Mouse (Mus musculus) urinary bladder, postnatal 14 days (tissue): Measurements from ENCODE around the gene Mthfd1l.

ENCODE experiments used
- DNase-seq: peaks from one replicate; pipeline ENCODE4 v3.0.0; 2021; ENCODE audit warnings: low spot score

The Mthfd1l gene

DNA sequence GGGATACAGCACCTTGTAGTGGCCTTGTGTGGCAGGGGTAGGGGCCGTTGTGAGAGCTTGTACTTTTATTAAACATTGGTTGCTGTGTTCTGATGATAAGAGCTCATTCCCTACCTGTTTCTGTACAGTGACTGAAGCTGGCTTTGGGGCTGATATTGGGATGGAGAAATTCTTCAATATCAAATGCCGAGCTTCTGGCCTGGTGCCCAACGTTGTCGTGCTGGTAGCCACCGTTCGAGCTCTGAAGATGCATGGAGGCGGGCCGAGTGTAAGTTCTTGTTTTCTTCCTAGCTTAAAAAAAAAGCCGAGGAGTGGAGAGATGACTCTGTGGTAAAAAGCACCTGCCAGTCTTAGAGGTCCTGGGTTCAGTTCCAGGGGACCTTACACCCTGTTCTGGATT lies 110.7 kb downstream of the Mthfd1l start:
- no peak for DNase-seq

DNA sequence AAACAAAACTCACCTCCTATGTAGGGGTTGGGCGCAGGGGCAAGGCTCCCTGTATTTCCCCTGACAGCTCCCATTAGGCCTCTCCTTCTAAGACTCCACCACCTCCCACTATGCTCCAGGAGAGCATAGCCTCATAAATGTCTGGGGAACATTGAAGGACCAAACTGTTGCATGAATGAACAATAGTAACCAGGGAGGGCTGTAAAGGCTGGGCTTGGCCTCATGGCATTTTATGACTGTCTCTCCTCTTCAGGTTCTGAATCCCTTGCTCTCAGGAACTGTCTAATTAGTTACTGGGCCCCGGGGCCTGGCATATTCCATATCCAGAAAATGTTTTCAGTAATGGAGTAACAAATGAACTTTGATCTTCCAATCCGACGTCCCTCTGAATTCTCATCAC lies 112.0 kb downstream of the Mthfd1l start:
- DNase-seq, result no peak

DNA sequence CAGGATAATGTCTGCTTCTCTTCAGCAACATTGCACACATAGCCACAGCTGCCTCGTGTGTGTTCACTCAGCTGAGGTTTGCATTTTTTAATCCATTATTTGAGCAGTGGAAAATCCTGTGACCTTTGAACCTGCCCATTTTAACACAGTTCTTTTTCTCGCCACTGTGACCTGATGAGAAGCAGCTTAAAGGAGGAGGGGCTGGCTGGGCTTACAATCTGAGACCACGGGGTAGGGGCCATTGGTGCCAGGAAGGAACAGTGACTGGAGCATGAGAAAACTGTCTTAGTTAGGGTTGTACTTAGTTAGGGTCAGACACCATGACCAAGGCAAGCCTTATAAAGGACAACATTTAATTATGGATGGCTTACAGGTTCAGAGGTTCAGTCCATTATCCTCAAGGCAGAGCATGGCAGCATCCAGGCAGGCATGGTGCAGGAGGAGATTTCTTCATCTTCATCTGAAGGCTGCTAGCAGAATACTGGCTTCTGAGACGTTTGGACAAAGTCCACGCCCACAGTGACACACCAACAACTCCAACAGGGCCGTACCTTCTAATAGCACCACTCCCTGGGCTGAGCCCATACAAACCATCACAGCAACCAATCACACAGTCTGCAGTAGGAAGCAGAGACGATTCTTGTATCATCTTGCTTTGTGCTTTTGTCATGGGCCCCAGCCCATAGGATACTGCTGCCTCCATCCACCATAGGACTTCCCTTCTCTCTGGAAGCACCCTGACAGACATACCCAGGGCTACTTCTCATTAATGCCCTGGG lies 112.6 kb downstream of the Mthfd1l start:
- no peak for DNase-seq

DNA sequence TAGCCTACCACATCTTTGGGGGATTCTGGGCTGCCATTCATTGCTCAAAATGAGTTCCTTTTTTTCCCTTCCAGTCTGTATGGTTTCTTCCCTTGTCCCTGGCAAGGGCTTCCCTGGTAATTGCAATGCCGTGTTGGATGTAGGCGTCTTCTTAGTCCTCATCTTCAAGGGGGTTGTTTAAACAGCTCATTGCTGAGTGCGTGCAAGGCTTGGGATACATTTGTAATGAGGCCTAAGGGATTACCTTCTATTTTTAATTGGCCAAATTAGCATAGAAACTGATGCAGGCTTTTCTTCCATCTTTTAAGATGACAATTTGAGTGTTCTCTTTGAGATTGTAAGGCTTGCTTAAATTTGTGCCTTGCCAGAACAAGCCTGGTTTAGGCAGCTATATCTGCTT lies 114.6 kb downstream of the Mthfd1l start:
- no peak for DNase-seq

DNA sequence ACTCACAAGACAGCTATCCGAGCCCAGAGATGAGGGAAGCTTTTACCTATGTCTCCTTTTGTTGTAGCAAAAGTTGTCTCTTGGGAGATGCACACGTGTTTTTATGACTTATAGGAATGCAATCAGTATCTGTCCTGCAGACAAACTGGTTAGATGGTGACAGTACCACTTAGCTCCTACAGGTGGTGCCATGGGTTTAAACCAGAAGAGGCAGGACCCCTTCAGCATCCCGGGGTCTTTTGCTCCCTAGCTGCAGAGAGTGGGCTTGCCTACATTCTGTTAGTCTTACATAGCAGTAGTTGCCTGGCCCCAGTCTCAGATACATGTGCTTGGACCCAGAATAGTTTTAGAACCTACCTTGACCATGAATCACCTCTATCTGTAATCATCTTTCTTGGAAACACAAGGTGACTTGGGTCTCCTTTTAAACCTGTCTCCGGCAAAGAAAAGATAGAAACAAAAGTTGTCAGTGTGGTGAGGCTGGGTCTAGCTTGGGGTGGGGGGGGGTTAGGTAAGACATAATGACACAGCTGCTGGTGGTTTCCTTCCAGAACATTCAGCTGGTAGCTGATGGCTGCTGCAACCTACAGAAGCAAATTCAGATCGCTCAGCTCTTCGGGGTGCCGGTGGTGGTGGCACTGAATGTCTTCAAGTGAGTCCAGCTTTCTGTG lies 116.0 kb downstream of the Mthfd1l start:
- no peak for DNase-seq

DNA sequence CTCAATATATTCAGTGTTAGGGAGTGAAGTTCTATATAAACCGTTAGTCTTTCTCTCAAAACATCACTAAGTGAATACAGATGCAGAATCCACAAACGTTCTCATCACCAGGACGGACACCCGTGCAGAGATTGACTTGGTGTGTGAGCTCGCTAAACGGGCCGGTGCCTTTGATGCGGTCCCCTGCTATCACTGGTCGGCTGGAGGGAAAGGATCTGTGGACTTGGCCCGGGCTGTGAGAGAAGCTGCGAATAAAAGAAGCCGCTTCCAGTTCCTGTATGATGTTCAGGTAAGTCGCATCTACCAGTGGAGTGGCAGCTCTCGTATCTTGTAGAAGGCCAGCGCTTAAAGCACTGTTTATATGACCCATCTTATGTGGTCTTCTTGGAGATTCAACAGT lies 117.0 kb downstream of the Mthfd1l start:
- no peak for DNase-seq

DNA sequence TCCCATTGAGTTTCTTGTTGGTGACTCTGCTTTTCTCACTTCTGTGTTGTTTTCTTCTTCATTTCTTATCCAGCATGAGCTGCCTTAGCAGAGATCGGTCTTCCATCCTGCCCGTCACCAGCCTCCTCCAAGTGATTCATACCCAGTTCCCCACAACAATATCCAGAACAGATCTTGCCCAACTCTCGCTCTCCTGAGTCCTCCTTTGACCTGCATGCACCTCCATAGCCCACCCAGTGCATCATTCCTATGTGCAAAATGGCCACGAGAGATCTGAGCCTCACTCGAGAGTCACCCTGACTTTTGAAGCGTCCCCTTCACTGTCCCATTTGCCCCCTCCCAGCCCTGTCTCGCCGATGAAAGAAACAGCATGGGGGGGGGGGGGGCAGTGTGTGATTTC lies 120.1 kb downstream of the Mthfd1l start:
- no peak for DNase-seq

DNA sequence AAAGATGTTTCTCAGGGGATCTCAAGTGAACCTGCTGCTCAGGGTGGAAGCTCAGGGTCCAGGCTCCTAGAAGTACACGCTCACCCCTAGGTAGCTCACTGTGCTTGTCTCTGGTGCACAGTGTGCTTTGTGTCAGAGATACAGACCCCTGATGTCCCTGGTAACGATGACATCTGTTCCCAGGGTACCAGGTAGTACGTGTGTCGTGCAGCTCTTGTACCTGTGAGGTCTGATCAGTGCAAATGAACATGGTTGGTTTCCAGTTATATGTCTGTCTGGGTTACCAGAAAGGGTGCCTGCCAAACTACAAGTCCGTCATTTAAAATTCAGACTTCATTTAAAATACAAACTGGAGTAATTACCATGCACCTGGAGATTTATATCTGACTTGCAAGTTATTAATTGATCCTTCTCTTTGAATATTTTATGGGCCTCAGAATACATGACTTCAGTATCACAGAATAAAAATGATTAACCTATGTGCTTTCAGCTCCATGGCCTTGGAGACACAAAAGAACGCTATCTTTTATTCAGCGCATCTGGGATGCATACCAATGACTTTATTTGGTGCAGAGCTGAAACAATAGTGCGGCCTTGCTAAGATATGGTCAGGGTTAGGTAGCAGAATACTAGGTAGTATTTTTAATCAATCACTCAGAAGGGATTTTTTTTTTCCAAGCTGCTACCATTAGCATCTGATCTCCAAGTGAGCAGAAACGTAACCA lies 121.3 kb downstream of the Mthfd1l start:
- DNase-seq, result no peak

DNA sequence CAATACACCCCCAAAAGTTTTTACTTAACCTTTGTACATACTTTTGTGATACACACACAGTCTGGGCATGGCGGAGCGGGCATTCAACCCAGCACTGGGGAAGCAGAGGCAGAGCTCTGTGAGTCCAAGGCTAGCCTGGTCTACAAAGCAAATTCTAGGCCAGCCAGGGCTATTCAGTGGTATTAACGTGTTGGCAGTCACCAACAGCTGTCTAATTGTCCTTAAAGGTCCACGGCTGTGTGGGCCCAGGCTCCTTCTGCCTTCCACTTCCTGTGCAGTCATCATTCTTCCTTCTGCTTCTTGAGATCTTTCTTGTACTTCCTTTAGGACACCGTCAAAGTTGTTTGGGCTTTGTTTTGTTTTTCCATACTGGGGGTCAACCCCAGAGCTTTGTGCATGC lies 123.2 kb downstream of the Mthfd1l start:
- DNase-seq, result no peak

DNA sequence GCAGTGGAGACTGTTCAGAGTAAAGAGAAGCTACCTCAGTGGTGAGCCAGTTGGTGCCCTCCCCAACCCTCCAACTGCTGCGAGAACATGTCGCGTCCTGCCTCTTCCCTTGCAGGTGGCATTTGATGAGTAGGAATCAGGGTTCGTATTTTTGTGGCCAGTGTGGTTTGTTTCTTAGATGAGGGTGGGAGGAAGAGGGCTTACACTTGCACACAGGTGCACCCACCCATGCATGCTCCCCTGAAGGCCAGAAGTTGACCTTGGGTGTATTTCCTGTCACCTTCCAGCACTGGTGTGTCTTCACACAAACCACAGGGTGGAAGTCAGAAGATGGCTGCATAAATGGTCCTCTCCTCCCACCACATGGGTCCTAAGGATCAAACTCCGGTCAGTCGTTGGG lies 127.1 kb downstream of the Mthfd1l start:
- DNase-seq, result no peak

DNA sequence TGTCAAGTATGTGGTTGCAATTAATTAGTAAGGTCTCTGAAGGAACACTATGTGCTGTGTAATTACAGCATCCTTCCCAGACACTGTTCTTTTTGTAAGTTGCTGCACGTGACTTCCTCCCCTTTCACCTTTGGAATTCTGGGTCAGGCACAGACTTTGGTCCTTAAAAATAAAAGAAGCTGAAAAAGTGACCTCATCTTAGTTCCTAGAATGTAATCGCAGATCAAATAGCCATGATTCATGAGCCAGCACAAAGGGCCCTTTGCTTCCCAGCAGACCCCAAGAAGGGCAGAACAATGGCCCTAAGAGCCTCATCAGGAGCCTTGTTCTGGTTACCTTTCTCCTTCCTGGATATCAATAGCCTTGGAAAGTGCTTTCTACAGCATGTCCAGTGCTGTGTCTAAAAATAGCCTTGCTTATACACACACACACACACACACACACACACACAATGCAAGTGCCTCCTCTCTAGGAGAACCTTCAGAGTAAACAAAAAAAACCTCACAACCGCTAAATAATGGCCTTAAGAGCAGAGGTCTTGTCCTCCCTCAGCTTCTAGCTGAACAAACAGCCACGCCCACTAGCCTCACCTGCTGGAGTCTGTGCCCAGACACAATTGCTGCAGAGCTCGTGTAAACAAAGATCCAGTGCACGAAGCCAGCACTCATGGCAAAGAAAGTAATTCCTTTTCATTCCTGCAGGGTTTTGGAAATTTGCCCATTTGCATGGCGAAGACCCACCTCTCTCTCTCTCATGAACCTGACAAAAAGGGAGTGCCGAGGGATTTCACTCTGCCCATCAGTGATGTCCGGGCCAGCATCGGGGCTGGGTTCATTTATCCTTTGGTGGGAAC lies 133.0 kb downstream of the Mthfd1l start:
- peak; percentile 53 for DNase-seq

DNA sequence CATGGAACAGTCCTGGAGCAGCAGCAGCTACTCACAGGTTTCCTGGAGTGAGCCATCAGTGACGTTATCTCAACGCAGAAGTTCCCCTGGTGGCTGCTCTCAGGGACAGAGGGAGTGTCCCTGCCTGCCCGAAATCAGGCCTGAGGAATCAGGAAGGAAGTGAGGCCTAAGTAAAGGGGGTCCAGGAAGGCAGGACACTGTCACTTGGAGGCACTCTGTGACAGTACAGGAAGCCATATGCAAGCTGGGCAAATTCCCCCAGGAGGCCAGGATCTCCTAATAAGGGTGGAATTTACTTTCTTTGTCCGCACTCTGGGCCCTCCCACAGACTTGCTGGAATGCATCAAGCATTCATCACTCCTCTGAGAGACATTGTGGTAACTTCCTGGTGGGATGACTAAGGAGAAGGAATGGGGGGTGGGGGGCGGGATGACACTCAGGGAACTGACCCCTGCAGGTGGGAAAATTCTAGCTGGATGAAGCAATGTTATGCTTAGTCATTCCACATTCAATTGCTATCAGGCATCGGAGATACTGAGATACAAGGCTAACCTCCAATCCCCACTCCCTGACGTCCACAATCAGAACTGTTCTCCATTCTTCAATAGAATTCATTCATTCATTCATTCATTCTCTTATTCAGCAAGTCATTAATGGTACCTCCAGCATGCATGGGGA lies 134.9 kb downstream of the Mthfd1l start:
- DNase-seq, result peak; percentile 43

DNA sequence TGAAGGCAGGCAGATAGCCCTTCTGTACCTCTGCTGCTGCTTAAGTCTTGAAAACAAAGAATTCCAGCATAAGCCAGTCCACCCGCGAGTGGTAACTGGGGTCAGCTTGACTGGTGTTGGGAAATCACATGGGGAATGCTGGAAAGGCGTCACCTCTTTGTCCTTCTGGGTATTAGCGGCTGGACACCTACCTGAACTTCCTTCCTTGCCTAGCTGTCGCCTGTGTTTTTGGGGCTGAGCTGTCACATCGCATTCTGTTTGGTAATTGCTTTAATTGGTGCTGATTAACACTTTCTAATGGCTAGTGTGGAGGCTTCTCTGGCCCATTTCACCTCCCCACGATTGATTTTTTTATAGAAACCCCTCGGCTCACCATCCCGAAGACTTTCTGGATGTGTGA lies 135.5 kb downstream of the Mthfd1l start:
- DNase-seq, result no peak

DNA sequence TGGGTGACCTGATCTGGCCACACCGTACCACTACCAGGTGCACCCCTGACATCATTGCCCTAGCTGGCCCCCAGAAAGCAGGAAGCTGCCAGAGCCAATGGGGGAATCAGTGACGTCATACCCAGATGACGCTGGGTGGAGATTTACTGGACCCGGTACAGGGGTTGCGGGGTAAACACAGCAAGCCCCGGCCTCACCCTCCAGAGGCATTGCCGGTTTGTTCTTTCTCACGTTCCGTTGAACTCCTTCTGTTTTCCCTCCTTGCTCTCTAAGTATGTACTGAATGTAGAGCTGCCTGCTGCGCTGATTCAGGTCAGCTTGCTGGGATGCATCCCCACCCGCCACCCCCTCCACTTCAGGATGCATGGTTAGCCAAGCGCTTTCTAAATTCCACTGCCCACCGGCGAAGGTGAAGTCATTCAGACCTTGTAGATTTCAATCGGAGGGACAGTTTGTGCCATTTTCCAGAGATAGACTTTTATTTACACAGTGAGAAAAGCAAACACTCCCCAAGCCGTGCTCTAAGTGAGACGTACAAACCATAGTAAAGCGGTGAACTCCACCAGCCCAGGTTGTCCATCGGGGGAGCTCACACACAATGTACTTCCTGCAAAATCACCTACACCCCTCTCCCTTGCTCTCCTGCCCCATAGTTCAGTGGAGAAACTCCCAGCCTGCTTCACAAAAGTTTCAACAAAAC lies 138.3 kb downstream of the Mthfd1l start:
- DNase-seq, result peak; percentile 38

DNA sequence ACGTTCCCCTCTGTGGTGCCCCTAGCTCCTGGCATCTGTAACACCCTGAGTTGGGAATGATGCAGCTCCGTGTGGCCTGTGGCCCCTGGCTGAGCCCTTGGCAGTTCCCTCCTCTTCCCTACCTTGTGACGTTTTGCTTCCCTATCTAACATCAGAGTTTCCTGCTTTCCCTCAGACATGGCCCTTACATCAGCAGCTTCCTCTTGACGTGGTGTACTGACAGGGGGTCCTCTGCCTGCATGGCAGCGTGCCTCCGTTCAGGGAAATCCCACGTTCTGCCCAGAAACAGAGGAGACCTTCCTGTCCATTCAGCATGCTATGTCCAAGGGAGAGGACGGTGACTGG lies 138.8 kb downstream of the Mthfd1l start:
- no peak for DNase-seq

DNA sequence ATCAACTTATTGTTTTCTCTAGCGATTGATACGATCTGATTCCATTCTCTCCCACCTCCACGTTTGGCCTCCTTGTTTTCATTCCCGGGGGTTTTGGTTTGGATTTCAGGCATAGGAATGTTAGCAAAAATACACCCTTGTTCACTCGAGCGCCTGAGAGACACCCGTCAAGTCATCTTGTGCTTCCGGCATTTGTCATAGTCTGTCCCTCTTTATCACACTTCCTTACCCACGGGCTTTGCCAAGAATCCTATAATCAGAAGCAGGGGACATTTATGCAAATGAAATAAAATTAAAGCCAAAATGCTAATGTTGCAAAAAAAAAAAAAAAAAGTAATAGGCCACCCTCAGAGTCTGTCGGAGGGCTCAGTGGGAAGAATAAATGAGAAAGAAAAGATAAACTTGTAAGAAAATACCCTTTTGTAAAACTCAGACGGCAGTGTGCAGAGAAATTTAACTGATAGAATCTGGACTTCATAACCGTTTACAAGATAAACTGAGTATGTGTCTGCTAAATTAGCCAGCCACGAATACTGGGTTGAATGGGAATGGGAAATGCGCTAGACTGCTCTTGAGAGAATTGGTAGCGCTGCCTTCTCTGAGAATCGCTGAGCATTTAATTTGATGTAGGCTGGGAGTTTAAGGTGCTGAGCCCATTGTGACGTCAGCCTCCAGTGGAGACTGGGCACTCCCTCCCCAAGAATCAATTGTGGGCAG lies 139.9 kb downstream of the Mthfd1l start:
- no peak for DNase-seq

DNA sequence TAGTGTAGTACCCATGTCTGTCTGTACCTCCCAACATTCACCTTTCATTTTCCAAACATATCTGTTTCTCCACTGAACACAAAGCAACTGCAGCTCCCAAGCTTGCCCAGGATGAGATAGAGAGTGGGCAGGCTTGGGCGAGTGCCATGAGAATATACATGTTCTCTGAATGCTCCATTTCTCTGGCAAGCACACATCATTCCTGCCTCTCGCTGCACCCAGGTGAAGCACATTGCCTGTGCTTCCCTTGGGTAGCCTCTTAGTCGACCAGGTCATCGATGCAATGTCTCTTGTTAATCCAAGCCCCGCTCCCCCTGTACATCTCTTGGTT lies 140.4 kb downstream of the Mthfd1l start:
- no peak for DNase-seq

DNA sequence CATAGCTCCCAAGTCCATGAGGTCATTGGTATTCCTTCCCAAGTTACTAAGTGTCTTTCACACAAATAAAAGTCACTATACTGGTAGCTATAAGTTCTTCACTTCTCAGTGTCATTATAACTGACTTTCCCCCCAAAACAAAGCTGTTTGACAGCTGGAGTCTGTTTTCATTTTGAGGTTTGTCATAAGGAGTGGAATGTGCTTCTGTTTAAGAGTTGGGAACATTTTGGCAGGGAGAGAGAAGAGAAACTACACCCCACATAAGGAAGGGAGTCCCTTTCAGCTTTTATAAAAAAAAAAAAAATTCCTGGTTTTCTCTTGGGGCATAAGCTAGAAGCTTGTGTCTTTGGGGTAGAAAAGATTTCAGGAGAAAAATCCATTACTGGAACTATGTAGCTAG lies 143.7 kb downstream of the Mthfd1l start:
- DNase-seq, result no peak

DNA sequence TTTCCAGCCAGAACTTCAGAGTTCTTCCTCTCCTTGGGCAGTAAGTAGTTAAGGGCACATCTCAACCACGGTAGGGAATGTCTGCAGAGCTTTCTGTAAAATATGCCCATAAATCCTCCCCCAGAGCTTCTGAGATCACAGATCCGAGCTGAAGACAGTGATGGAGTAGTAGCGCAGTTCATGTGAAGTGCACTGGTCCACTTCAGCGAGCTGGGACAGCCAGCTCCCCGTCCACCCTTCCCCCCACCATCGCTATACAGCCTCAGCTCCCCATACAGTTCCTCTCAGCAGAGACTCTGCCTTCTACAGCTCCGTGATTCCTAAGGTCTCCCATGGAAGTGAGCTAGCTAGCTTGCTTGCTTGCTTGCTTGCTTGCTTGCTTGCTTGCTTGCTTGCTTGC lies 144.2 kb downstream of the Mthfd1l start:
- no peak for DNase-seq

DNA sequence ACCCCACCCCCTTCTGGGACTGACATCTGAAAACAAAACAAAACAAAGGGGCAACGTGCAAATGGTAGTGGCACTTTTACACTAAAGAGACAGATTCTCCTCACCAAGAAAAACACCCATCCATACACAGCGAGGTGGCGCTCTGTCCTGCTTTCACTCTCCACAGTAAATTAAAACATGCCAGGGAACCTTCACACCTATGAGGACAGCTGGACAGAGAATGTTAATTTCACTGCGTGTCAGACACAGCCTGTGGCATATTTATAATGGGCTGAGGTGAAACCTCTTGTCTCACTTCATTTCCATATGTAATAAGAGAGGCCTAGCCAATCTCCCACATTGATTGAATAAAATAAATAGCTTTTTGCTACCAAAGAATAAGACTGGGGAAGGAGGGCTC lies 146.4 kb downstream of the Mthfd1l start:
- no peak for DNase-seq

DNA sequence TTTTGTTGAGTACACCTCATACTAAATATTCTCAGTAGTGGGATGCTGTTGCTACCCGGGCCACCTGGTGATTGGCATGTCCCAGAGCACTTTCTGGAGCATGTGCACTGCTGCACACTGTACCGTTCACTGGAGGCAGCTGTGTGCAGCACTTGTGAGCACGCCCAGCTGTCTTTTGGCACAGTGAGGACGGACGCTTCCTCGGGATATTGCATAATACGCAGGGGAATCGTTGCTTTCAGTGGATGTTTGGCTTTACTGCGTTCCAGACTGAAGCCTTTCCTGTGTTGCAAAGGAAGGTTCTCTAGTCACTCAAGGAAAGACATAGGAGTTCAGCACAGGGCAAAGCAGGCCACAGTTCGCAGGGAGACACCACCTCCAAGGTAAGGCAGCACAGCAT lies 147.8 kb downstream of the Mthfd1l start:
- DNase-seq, result peak; percentile 59
